In the genomic region with DNA sequence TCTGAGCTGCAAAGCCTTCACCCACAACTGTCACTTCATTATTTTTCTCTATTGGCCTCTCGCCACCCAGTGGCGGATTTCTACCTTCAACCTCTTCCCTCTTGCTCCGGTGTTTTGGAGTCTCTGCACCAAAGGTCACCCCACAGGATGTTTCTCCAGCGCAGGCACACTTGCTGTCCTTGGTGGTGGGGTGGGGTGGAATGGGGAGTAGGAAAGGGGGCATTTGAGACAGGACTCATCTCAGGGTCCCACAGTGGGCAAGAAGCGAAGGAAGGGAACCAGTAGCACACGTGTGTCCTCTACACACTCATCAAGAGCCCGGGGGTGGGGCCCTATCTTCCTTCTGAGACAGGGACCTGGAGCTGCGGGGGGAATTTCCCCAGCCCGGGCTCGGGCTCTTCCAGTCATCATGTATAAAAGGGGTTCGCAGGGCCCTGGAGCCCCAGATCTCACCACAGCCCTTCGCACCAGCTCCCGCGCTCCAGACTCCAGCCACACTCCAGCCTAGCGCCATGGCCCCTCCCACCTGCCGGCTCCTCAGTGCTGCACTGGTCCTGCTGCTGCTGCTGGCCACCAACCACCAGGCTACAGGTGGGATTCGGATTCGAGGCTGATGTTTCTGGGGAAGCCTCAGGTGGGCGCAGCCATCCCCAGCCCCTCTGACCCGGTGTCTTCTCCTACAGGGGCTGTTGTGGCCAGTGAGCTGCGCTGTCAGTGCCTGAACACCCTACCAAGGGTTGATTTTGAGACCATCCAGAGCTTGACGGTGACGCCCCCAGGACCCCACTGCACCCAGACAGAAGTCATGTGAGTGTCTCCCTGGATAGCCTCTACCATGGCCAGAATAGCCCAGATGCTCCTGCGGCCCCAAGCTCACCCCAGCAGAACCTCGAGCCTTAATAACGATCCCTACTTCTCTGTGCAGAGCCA, we compare ENCODE assay signal across 8 mouse cellular contexts. TPM values are rescaled to one million over a fixed set of nuclear protein-coding genes. Genes with fewer than 3 reads are reported as not detected.
DNase-seq lines count a peak whose midpoint lies in the region; ATAC-seq and TF ChIP-seq lines count a peak whose summit lies in the region.
"Had no signal": no experiment of that assay in that cellular context is flagged by ENCODE, and none has a peak within 500 bp of the region (broad histone marks: within the 10 kb centered on the region; RNA-seq: fewer than 3 reads in every experiment).

A gene (plus strand): TSS at position 445 of the 930 bp plus-strand sequence.

- no peak within 1 kb of the TSS for H3K9ac ChIP-seq in MEL (ENCODE audit: control insufficient read depth, low read depth, low read length, poor library complexity, severe bottlenecking)
- no peak within 1 kb of the TSS for H3K9ac ChIP-seq in forebrain, embryonic 15.5 days (replicated peaks)
- H3K9ac ChIP-seq in lung, embryonic 16.5 days (ENCODE audit: low read length) = 0 out of 2 replicates have a peak within 1 kb of the TSS, but pooled peaks have one; percentile 32

- no peak for TF ChIP-seq POLR2A in MEL (IDR thresholded peaks at IDR 0.05; ENCODE audit: control insufficient read depth in 1 of 2, insufficient read depth in 1 of 2, low read depth in 1 of 2, low read length in 2 of 2, poor library complexity in 1 of 2)

- TF ChIP-seq CTCF in MEL (IDR thresholded peaks at IDR 0.05 in 2 of 3, conservative IDR thresholded peaks at IDR 0.05 in 1 of 3; ENCODE audit: control insufficient read depth in 1 of 3, insufficient read depth in 1 of 3, low read depth in 2 of 3, low read length in 3 of 3, poor library complexity in 1 of 3, severe bottlenecking in 1 of 3) = peak; percentile 14 to 71 (median 26); a peak in 2 of 6 replicates

- no peaks in the 10 kb centered on the region for H3K4me1 ChIP-seq in MEL (ENCODE audit: control insufficient read depth in 1 of 2, insufficient read depth in 2 of 2, low read length in 2 of 2)
- 0 out of 2 replicates have a peak, but pooled peaks cover 3% of the 10 kb centered on the region for H3K4me1 ChIP-seq in forebrain, embryonic 15.5 days
- peaks cover 8% of the 10 kb centered on the region for H3K4me1 ChIP-seq in lung, embryonic 16.5 days (replicated peaks; ENCODE audit: control insufficient read depth, insufficient read depth, low read length)

- WGBS in forebrain, embryonic 15.5 days = 16% methylated on average over 26 of the region's 26 CpGs
- WGBS in lung, embryonic 16.5 days = 18% methylated on average over 23 of the region's 26 CpGs

- no peaks in the 10 kb centered on the region for H3K9me3 ChIP-seq in MEL (replicated peaks; ENCODE audit: insufficient read depth, low read length)
- H3K9me3 ChIP-seq in forebrain, embryonic 15.5 days = no peaks in the 10 kb centered on the region
- H3K9me3 ChIP-seq in lung, embryonic 16.5 days (ENCODE audit: control insufficient read depth, low read length) = no peaks in the 10 kb centered on the region

- H3K36me3 ChIP-seq in MEL (ENCODE audit: control insufficient read depth in 1 of 2, insufficient read depth in 2 of 2, low read length in 2 of 2) = no peaks in the 10 kb centered on the region
- H3K36me3 ChIP-seq in forebrain, embryonic 15.5 days = no peaks in the 10 kb centered on the region
- H3K36me3 ChIP-seq in lung, embryonic 16.5 days (ENCODE audit: control insufficient read depth, insufficient read depth, low read length) = no peaks in the 10 kb centered on the region

- DNase-seq in MEL (ENCODE audit: low read depth, low spot score) = peak; percentile 54
- peak; percentile 52 to 77 for DNase-seq in kidney, adult 8-10 months
- peak; percentile 3 for DNase-seq in retina, adult 2 months (ENCODE audit: low read depth, low spot score)
- no peak for DNase-seq in layer of hippocampus, adult 11-12 months (ENCODE audit: low spot score)

- H3K27ac ChIP-seq in MEL (ENCODE audit: control insufficient read depth, low read depth, low read length) = no peak within 1 kb of the TSS
- H3K27ac ChIP-seq in forebrain, embryonic 15.5 days (replicated peaks) = no peak within 1 kb of the TSS
- H3K27ac ChIP-seq in lung, embryonic 16.5 days (ENCODE audit: low read length) = no peak within 1 kb of the TSS

- TF ChIP-seq RAD21 in MEL (IDR thresholded peaks at IDR 0.05; ENCODE audit: low read depth, low read length) = peak; percentile 69

- no peak for TF ChIP-seq EP300 in MEL (IDR thresholded peaks at IDR 0.05; ENCODE audit: low read depth in 1 of 2, low read length in 2 of 2)

- H3K27me3 ChIP-seq in MEL (ENCODE audit: control insufficient read depth in 1 of 2, insufficient read depth in 2 of 2, low read length in 2 of 2) = no peaks in the 10 kb centered on the region; a peak in 1 of 4 replicates
- H3K27me3 ChIP-seq in forebrain, embryonic 15.5 days = no peaks in the 10 kb centered on the region
- no peaks in the 10 kb centered on the region; the same call in 1 of the 2 replicates for H3K27me3 ChIP-seq in lung, embryonic 16.5 days (ENCODE audit: control insufficient read depth, insufficient read depth, low read depth, low read length)

- no peak within 1 kb of the TSS for H3K4me3 ChIP-seq in MEL (ENCODE audit: control insufficient read depth in 1 of 2, insufficient read depth in 1 of 2, low read depth in 2 of 2, low read length in 2 of 2)
- H3K4me3 ChIP-seq in forebrain, embryonic 15.5 days = peak within 1 kb of the TSS; percentile 26
- peak within 1 kb of the TSS; percentile 39 for H3K4me3 ChIP-seq in lung, embryonic 16.5 days (ENCODE audit: low read length)

- no peaks in the 10 kb centered on the region for H3K79me2 ChIP-seq in MEL (ENCODE audit: control insufficient read depth, insufficient read depth, low read length, poor library complexity)

- peak; percentile 58 for ATAC-seq in CD4-positive, CD25-positive, alpha-beta regulatory T cell, adult 4 months
- peak; percentile 85 for ATAC-seq in forebrain, embryonic 15.5 days (replicated peaks)
- peak; percentile 71 for ATAC-seq in lung, embryonic 16.5 days (ENCODE audit: low read depth)

- peak within 1 kb of the TSS; percentile 45 for H3K4me2 ChIP-seq in forebrain, embryonic 15.5 days (replicated peaks)
- H3K4me2 ChIP-seq in lung, embryonic 16.5 days (ENCODE audit: low read depth, low read length) = peak within 1 kb of the TSS; percentile 67

TF ChIP-seq in MEL, 35 proteins besides CTCF, POLR2A, EP300 and RAD21:
- no peak for TF ChIP-seq TCF12 (IDR thresholded peaks at IDR 0.05; ENCODE audit: low read depth, low read length)
- no peak for TF ChIP-seq MEF2A (IDR thresholded peaks at IDR 0.05; ENCODE audit: extremely low read depth, insufficient replicate concordance, low read depth, low read length, poor library complexity, severe bottlenecking)
- TF ChIP-seq MXI1 (IDR thresholded peaks at IDR 0.05; ENCODE audit: low read depth, low read length) = no peak
- no peak for TF ChIP-seq NRF1 (IDR thresholded peaks at IDR 0.05; ENCODE audit: insufficient read depth, low read depth, low read length, poor library complexity, severe bottlenecking)
- no peak for TF ChIP-seq MYB (IDR thresholded peaks at IDR 0.05; ENCODE audit: low read depth, low read length)
- peak; percentile 80 for TF ChIP-seq ZC3H11A (IDR thresholded peaks at IDR 0.05; ENCODE audit: low read depth, low read length)
- TF ChIP-seq RCOR1 (IDR thresholded peaks at IDR 0.05; ENCODE audit: low read depth, low read length) = no peak
- no peak for TF ChIP-seq MAX (IDR thresholded peaks at IDR 0.05; ENCODE audit: low read length)
- peak; percentile 88 for TF ChIP-seq SMC3 (IDR thresholded peaks at IDR 0.05; ENCODE audit: low read depth, low read length)
- TF ChIP-seq USF1 (IDR thresholded peaks at IDR 0.05; ENCODE audit: low read depth, low read length) = no peak
- no peak for TF ChIP-seq NELFE (IDR thresholded peaks at IDR 0.05; ENCODE audit: low read depth, low read length)
- no peak for TF ChIP-seq GABPA (IDR thresholded peaks at IDR 0.05; ENCODE audit: low read depth, low read length)

RNA-seq across cellular contexts. Expression of the gene that starts here (rescaled TPM):
- under 1 TPM in 1 of 2 experiments, not detected in 1; 0.44 TPM for polyA plus RNA-seq in CD4-positive, CD25-positive, alpha-beta regulatory T cell, adult 4 months (2017; shearing (Covaris generic))
- total RNA-seq in MEL (2012; rRNA removed) = not detected in 2 replicates
- polyA plus RNA-seq in MEL (2012; ENCODE audit: insufficient read depth in 1 of 2, insufficient read length in 2 of 2, low read depth in 1 of 2, low replicate concordance in 2 of 2, missing spikeins in 1 of 2) = not detected
- polyA plus RNA-seq in forebrain, embryonic 15.5 days (2015; fragmentation: Nextera tagmentation; extraction: Ambion mirVana) = not detected in 2 replicates
- not detected in 2 replicates for polyA plus RNA-seq in lung, embryonic 16.5 days (2015; fragmentation: Nextera tagmentation; extraction: Ambion mirVana)
- total RNA-seq: heart, postnatal 10 days had no signal

Comparison
In these comparisons a context has a peak if more than half of its experiments do, and no peak if none do; other contexts are left out.
1. Peak in ATAC-seq in CD4-positive, CD25-positive, alpha-beta regulatory T cell, adult 4 months; RNA of the gene not detected or under 1 TPM.
2. Peak in DNase-seq in MEL; RNA of the gene not detected or under 1 TPM.
3. Peak in ATAC-seq, H3K4me3 ChIP-seq and H3K4me2 ChIP-seq in forebrain, embryonic 15.5 days; RNA of the gene not detected or under 1 TPM.
4. Peak in ATAC-seq, H3K4me3 ChIP-seq, H3K9ac ChIP-seq and H3K4me2 ChIP-seq in lung, embryonic 16.5 days; RNA of the gene not detected or under 1 TPM.